Mouse (Mus musculus): ENCODE measurements around the gene Sept1. TPM values are rescaled to one million over a fixed set of nuclear protein-coding genes. Genes with fewer than 3 reads are reported as not detected.

The Sept1 gene
- polyA plus RNA-seq, 2 experiments: 15.3 to 22.2 TPM

GRCm38 (mm10) chr7:127231376-127231775, 1.6 kb downstream of the Sept1 start:
- no peaks in the 10 kb centered on the region for H3K27me3 ChIP-seq (ENCODE audit: control insufficient read depth, insufficient read depth, low read length)
- peaks cover 12% of the 10 kb centered on the region for H3K4me1 ChIP-seq (ENCODE audit: control insufficient read depth, insufficient read depth, low read length)
- H3K4me2 ChIP-seq (replicated peaks; ENCODE audit: low read depth, low read length, severe bottlenecking): peak overlapping the region; percentile 79
- DNase-seq (ENCODE audit: low spot score): no peak
- no peak for TF ChIP-seq POLR2A (IDR thresholded peaks at IDR 0.05; ENCODE audit: borderline replicate concordance, extremely low read depth, insufficient read depth, insufficient read length)
- ATAC-seq (ENCODE audit: low FRiP score, low read depth): no peak
- 42% methylated on average over 3 of the region's 3 CpGs for WGBS
- H3K36me3 ChIP-seq (ENCODE audit: control insufficient read depth, insufficient read depth, low read length): peaks cover 38% of the 10 kb centered on the region
- H3K27ac ChIP-seq (replicated peaks; ENCODE audit: low read depth, low read length): no peak overlapping the region
- peak overlapping the region; percentile 90 for H3K4me3 ChIP-seq (replicated peaks; ENCODE audit: low read length)
- peak overlapping the region; percentile 97; the same call in 1 of the 2 replicates for H3K9ac ChIP-seq (ENCODE audit: low read depth, low read length, severe bottlenecking)
- no peaks in the 10 kb centered on the region for H3K9me3 ChIP-seq (ENCODE audit: control insufficient read depth, low read length)

- Histone ChIP-seq H3K27me3 (ENCODE audit: control insufficient read depth, insufficient read depth, low read length) (no peaks in the 10 kb centered on the region), H3K9me3 (ENCODE audit: control insufficient read depth, low read length) (no peaks in the 10 kb centered on the region), H3K4me1 (ENCODE audit: control insufficient read depth, insufficient read depth, low read length) (peaks cover 8% of the 10 kb centered on the region), H3K9ac (ENCODE audit: low read depth, low read length, severe bottlenecking) (no peak overlapping the region), H3K27ac (replicated peaks; ENCODE audit: low read depth, low read length) (no peak overlapping the region), H3K36me3 (ENCODE audit: control insufficient read depth, insufficient read depth, low read length) (peaks cover 21% of the 10 kb centered on the region; the same call in 1 of the 2 replicates), H3K4me2 (replicated peaks; ENCODE audit: low read depth, low read length, severe bottlenecking) (no peak overlapping the region), H3K4me3 (replicated peaks; ENCODE audit: low read length) (no peak overlapping the region)
- WGBS: 70% methylated on average over 4 of the region's 4 CpGs
- TF ChIP-seq POLR2A (IDR thresholded peaks at IDR 0.05; ENCODE audit: borderline replicate concordance, extremely low read depth, insufficient read depth, insufficient read length): no peak
- ATAC-seq (ENCODE audit: low FRiP score, low read depth) (no peak), DNase-seq (ENCODE audit: low spot score) (peak; percentile 84)
Observed at GRCm38 (mm10) chr7:127228615-127229303, 4.2 kb downstream of the Sept1 start.

GRCm38 (mm10) chr7:127225147-127225995, 7.6 kb downstream of the Sept1 start:
- no peak overlapping the region for H3K27ac ChIP-seq (replicated peaks; ENCODE audit: low read depth, low read length)
- no peaks in the 10 kb centered on the region for H3K27me3 ChIP-seq (ENCODE audit: control insufficient read depth, insufficient read depth, low read length)
- no peak overlapping the region for H3K4me2 ChIP-seq (replicated peaks; ENCODE audit: low read depth, low read length, severe bottlenecking)
- no peak overlapping the region for H3K4me3 ChIP-seq (replicated peaks; ENCODE audit: low read length)
- DNase-seq (ENCODE audit: low spot score) (no peak), ATAC-seq (ENCODE audit: low FRiP score, low read depth) (no peak)
- 86% methylated on average over 11 of the region's 11 CpGs for WGBS
- H3K9ac ChIP-seq (ENCODE audit: low read depth, low read length, severe bottlenecking): no peak overlapping the region
- TF ChIP-seq POLR2A (IDR thresholded peaks at IDR 0.05; ENCODE audit: borderline replicate concordance, extremely low read depth, insufficient read depth, insufficient read length): no peak
- no peaks in the 10 kb centered on the region for H3K9me3 ChIP-seq (ENCODE audit: control insufficient read depth, low read length)
- peaks cover 14% of the 10 kb centered on the region; the same call in 1 of the 2 replicates for H3K36me3 ChIP-seq (ENCODE audit: control insufficient read depth, insufficient read depth, low read length)
- H3K4me1 ChIP-seq (ENCODE audit: control insufficient read depth, insufficient read depth, low read length): no peaks in the 10 kb centered on the region

GRCm38 (mm10) chr7:127224616-127225015, 8.3 kb downstream of the Sept1 start:
- ATAC-seq (ENCODE audit: low FRiP score, low read depth): no peak
- Histone ChIP-seq H3K27ac (replicated peaks; ENCODE audit: low read depth, low read length) (no peak overlapping the region), H3K27me3 (ENCODE audit: control insufficient read depth, insufficient read depth, low read length) (no peaks in the 10 kb centered on the region), H3K9ac (ENCODE audit: low read depth, low read length, severe bottlenecking) (no peak overlapping the region), H3K9me3 (ENCODE audit: control insufficient read depth, low read length) (no peaks in the 10 kb centered on the region), H3K4me1 (ENCODE audit: control insufficient read depth, insufficient read depth, low read length) (no peaks in the 10 kb centered on the region), H3K4me2 (replicated peaks; ENCODE audit: low read depth, low read length, severe bottlenecking) (no peak overlapping the region), H3K36me3 (ENCODE audit: control insufficient read depth, insufficient read depth, low read length) (peaks cover 7% of the 10 kb centered on the region; the same call in 1 of the 2 replicates), H3K4me3 (replicated peaks; ENCODE audit: low read length) (no peak overlapping the region)
- DNase-seq (ENCODE audit: low spot score): no peak
- no peak for TF ChIP-seq POLR2A (IDR thresholded peaks at IDR 0.05; ENCODE audit: borderline replicate concordance, extremely low read depth, insufficient read depth, insufficient read length)
- 92% methylated on average over 6 of the region's 6 CpGs for WGBS

All from limb, embryonic 14.5 days (tissue).